Mouse (Mus musculus) G1E (cell line): ENCODE measurements around the gene Fbn1. TPM values are rescaled to one million over a fixed set of nuclear protein-coding genes. Genes with fewer than 3 reads are reported as not detected.

ENCODE experiments used
- ATAC-seq: 2 replicates; pipeline ENCODE4 v1.8.0; 2016; ENCODE audit warnings: mild to moderate bottlenecking; ENCODE audit not compliant: insufficient number of reproducible peaks, poor library complexity, low FRiP score, severe bottlenecking; ENCODE audit errors: extremely low read depth
- DNase-seq: peaks from one replicate; pipeline ENCODE4 v3.0.0; 2012; ENCODE audit warnings: low spot score
- H3K27me3 ChIP-seq: 2 replicates; pipeline ENCODE4 v1.6.1; 2012; ENCODE audit warnings: mild to moderate bottlenecking, low read length, inconsistent platforms; ENCODE audit not compliant: insufficient read depth
- H3K36me3 ChIP-seq: replicated peaks from 2 replicates; pipeline ENCODE3; 2012; ENCODE audit warnings: mild to moderate bottlenecking, inconsistent platforms
- H3K4me1 ChIP-seq: 2 replicates; pipeline ENCODE4 v1.6.1; 2012; ENCODE audit warnings: low read depth, low read length, inconsistent platforms, mixed read lengths; ENCODE audit not compliant: insufficient read depth
- H3K4me3 ChIP-seq: 2 replicates; pipeline ENCODE4 v1.5.1; 2012; ENCODE audit warnings: low read depth, mild to moderate bottlenecking, inconsistent platforms, low read length, moderate library complexity, mixed read lengths
- H3K9me3 ChIP-seq: replicated peaks from 2 replicates; pipeline ENCODE4 v1.6.1; 2012; ENCODE audit warnings: inconsistent platforms
- CTCF ChIP-seq: IDR thresholded peaks from 2 replicates; pipeline ENCODE4 v1.5.1; 2012; ENCODE audit warnings: low read depth, low read length, inconsistent platforms, mixed read lengths
- GATA1 ChIP-seq: IDR thresholded peaks from 2 replicates; pipeline ENCODE4 v1.6.1; 2012; ENCODE audit warnings: borderline replicate concordance, low read length, inconsistent platforms, mixed read lengths
- GATA2 ChIP-seq: IDR thresholded peaks from 2 replicates; pipeline ENCODE4 v1.6.1; 2012; ENCODE audit warnings: low read depth, low read length, inconsistent platforms, borderline replicate concordance
- POLR2AphosphoS5 ChIP-seq: IDR thresholded peaks from 2 replicates; pipeline ENCODE4 v1.6.1; 2012; ENCODE audit warnings: low read depth, low read length, inconsistent platforms; ENCODE audit not compliant: insufficient replicate concordance
- TAL1 ChIP-seq: conservative IDR thresholded peaks from 2 replicates; pipeline ENCODE4 v1.6.1; 2012; ENCODE audit warnings: low read depth, low read length, inconsistent platforms, mixed read lengths
- polyA plus RNA-seq: library from polyadenylated mRNA; stranded (reverse); fragments of >175 nt; gene quantifications from 2 replicates; pipeline ENCODE4 v1.2.3, GENCODE M21; 2012
- total RNA-seq, 2 experiments: library from RNA; stranded (forward) in 1 of 2; stranded (reverse) in 1 of 2; fragments of 200-1000 nt in 1 of 2; fragments of >200 nt in 1 of 2; fragmentation: Nextera tagmentation in 1 of 2; gene quantifications; 2 replicates each; pipeline ENCODE4 v1.2.3; 2014 to 2017

The Fbn1 gene
- total and polyA plus RNA-seq, 3 experiments, result 0.05 TPM; not detected in 2

GRCm38 (mm10) chr2:125349144-125349543, 158.6 kb downstream of the Fbn1 start:
- TF ChIP-seq TAL1 (no peak), GATA1 (no peak), CTCF (no peak), GATA2 (no peak), POLR2AphosphoS5 (no peak)
- no peak for ATAC-seq
- no peak for DNase-seq
- H3K27me3 ChIP-seq, result peaks cover 5% of the 10 kb centered on the region; the same call in 1 of the 2 replicates
- no peaks in the 10 kb centered on the region for H3K36me3 ChIP-seq
- H3K4me3 ChIP-seq, result no peak overlapping the region
- H3K4me1 ChIP-seq, result no peaks in the 10 kb centered on the region
- H3K9me3 ChIP-seq, result no peaks in the 10 kb centered on the region

DNA sequence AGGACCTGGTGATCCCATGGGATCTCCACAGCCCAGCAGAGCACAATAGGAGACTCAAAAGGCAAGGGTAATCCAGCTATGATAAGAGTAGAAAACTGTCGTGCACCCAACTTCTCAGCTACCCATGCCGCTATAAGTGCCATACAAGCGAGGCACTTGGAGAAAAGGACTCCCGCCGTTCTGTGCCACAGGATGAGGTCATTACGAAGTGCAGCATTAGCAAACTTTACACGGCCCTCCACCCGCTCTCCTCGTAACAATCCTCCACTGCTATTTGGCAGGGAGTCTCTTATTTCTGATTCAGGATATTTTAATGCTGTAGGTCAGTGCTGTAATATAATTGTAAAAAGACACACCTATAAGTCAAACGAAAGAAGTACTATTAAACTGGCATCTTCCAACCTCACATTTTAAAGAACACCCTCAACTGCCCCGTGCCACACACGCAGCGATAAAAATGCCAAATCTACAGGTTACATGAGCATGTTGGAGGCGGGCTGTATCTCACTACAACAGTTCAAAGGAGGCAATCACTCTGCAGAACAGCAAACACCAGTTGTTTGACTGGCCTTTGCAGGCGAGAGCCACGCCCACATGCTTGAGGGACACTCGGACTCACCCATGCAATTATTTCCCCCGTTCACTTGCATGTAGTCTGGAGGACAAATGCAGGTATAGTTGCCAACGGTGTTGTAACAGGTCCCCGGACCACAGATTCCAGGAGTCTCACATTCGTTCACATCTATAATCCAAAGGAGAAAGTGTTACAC, 165.4 kb downstream of the Fbn1 start:
- ATAC-seq (no peak), DNase-seq (no peak)
- TF ChIP-seq TAL1 (no peak), GATA1 (no peak), GATA2 (no peak), POLR2AphosphoS5 (no peak), CTCF (no peak)
- Histone ChIP-seq H3K4me1 (no peaks in the 10 kb centered on the region), H3K27me3 (peaks cover 5% of the 10 kb centered on the region; the same call in 1 of the 2 replicates), H3K9me3 (no peaks in the 10 kb centered on the region), H3K4me3 (no peak overlapping the region), H3K36me3 (no peaks in the 10 kb centered on the region)

GRCm38 (mm10) chr2:125340381-125340780, 167.4 kb downstream of the Fbn1 start:
- Histone ChIP-seq H3K36me3 (no peaks in the 10 kb centered on the region), H3K9me3 (no peaks in the 10 kb centered on the region), H3K4me1 (no peaks in the 10 kb centered on the region), H3K27me3 (peaks cover 5% of the 10 kb centered on the region; the same call in 1 of the 2 replicates), H3K4me3 (no peak overlapping the region)
- TF ChIP-seq GATA1 (no peak), TAL1 (no peak), CTCF (no peak), GATA2 (no peak), POLR2AphosphoS5 (no peak)
- DNase-seq (no peak), ATAC-seq (no peak)

DNA sequence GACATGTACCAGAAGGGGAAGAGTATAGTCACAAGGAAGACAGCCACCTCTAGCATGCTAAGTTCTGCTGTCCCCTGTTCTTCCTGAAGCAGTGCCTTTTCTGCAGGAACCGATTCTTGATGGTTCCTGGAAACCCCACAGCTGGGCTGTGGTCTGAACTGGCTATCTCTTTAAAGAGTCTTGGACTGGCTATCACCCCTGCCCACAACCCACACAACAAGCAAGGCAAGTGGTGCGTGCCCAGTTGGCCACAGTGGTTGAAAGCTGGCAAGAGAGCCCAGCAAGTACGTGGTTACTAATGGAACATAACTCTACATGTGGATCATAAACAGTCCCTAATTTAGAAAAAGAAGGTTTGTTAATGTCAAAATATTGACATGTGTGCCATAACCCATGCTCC, 170.6 kb downstream of the Fbn1 start:
- ATAC-seq (no peak), DNase-seq (no peak)
- no peaks in the 10 kb centered on the region for H3K4me1 ChIP-seq

DNA sequence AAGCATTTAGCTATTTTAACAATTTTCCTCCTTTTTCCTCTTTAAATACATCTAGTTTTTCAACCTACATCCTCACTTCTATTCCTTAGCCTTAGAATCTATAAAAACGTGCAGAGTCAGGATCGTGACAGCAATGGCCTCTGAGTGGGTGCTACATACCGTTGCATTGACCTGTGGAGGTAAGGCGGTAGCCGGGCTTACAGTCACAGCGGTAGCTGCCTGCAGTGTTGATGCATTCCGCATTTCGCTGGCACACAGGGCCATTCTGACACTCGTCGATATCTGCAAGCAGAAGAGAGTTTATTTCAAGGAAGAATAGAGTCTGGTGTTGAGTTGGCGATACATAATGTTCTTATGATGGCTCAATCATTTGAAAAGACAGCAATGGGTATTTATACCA, 172.6 kb downstream of the Fbn1 start:
- TF ChIP-seq CTCF (no peak), TAL1 (no peak), POLR2AphosphoS5 (no peak), GATA1 (no peak), GATA2 (no peak)
- Histone ChIP-seq H3K4me3 (no peak overlapping the region), H3K36me3 (no peaks in the 10 kb centered on the region), H3K9me3 (no peaks in the 10 kb centered on the region), H3K4me1 (no peaks in the 10 kb centered on the region), H3K27me3 (peaks cover 5% of the 10 kb centered on the region; the same call in 1 of the 2 replicates)
- DNase-seq, result no peak
- no peak for ATAC-seq

More for the DNA sequence above, 170.6 kb downstream of the Fbn1 start:
- H3K4me3 ChIP-seq, result no peak overlapping the region
- no peaks in the 10 kb centered on the region for H3K36me3 ChIP-seq
- H3K9me3 ChIP-seq, result no peaks in the 10 kb centered on the region
- H3K27me3 ChIP-seq, result peaks cover 5% of the 10 kb centered on the region; the same call in 1 of the 2 replicates
- TF ChIP-seq POLR2AphosphoS5 (no peak), TAL1 (no peak), GATA2 (no peak), GATA1 (no peak), CTCF (no peak)

GRCm38 (mm10) chr2:125334163-125334562, 173.6 kb downstream of the Fbn1 start:
- TF ChIP-seq GATA1, result no peak
- TF ChIP-seq TAL1, result no peak
- TF ChIP-seq GATA2, result no peak
- no peak for TF ChIP-seq POLR2AphosphoS5
- TF ChIP-seq CTCF, result no peak
- Histone ChIP-seq H3K27me3 (peaks cover 5% of the 10 kb centered on the region; the same call in 1 of the 2 replicates), H3K36me3 (no peaks in the 10 kb centered on the region), H3K9me3 (no peaks in the 10 kb centered on the region), H3K4me3 (no peak overlapping the region), H3K4me1 (no peaks in the 10 kb centered on the region)
- ATAC-seq, result no peak
- no peak for DNase-seq
